Mouse (Mus musculus): Measurements from ENCODE around the gene Glb1l. TPM values are rescaled to one million over a fixed set of nuclear protein-coding genes. Genes with fewer than 3 reads are reported as not detected.

Glb1l gene
- polyA plus RNA-seq (2012; rRNA removed): 5.3 and 5.7 TPM in 2 replicates

GRCm38 (mm10) chr1:75210136-75211087, at the start of gene Glb1l, which contains the start of gene Stk16:
TSS of gene Glb1l (minus strand) at chr1:75210813.
TSS of gene Stk16 (plus strand) at chr1:75210838.
- peak; percentile 90 to 95 for DNase-seq (ENCODE audit: low read depth in 1 of 2, low spot score in 2 of 2)
- TF ChIP-seq CTCF (IDR thresholded peaks at IDR 0.05; ENCODE audit: extremely low read depth, insufficient read depth, insufficient read length, insufficient replicate concordance) (no peak), POLR2A (IDR thresholded peaks at IDR 0.05; ENCODE audit: low read depth, low read length) (peak; percentile 58)
- WGBS: 3% methylated on average over 42 of the region's 42 CpGs
- Histone ChIP-seq H3K36me3 (ENCODE audit: control insufficient read depth, insufficient read depth, low read length) (peaks cover 13% of the 10 kb centered on the region), H3K4me1 (ENCODE audit: control insufficient read depth, insufficient read depth, insufficient read length) (peaks cover 20% of the 10 kb centered on the region; the same call in 1 of the 2 replicates), H3K27ac (ENCODE audit: insufficient read depth, low read length) (peak within 1 kb of the TSS; percentile 53; the same call in 1 of the 2 replicates), H3K27me3 (ENCODE audit: control insufficient read depth, insufficient read depth, low read length) (no peaks in the 10 kb centered on the region), H3K4me3 (ENCODE audit: extremely low read depth, insufficient read depth, insufficient read length) (peak within 1 kb of the TSS; percentile 76)

GRCm38 (mm10) chr1:75255516-75256046, 45.0 kb upstream of the Glb1l start:
- H3K36me3 ChIP-seq (ENCODE audit: control insufficient read depth, insufficient read depth, low read length): no peaks in the 10 kb centered on the region
- DNase-seq (ENCODE audit: low read depth in 1 of 2, low spot score in 2 of 2): no peak
- H3K4me1 ChIP-seq (ENCODE audit: control insufficient read depth, insufficient read depth, insufficient read length): peaks cover 4% of the 10 kb centered on the region; the same call in 1 of the 2 replicates
- 19% methylated on average over 10 of the region's 10 CpGs for WGBS
- TF ChIP-seq POLR2A (IDR thresholded peaks at IDR 0.05; ENCODE audit: low read depth, low read length) (no peak), CTCF (IDR thresholded peaks at IDR 0.05; ENCODE audit: extremely low read depth, insufficient read depth, insufficient read length, insufficient replicate concordance) (no peak)
- no peak overlapping the region for H3K27ac ChIP-seq (ENCODE audit: insufficient read depth, low read length)
- no peak overlapping the region for H3K4me3 ChIP-seq (ENCODE audit: extremely low read depth, insufficient read depth, insufficient read length)
- no peaks in the 10 kb centered on the region for H3K27me3 ChIP-seq (ENCODE audit: control insufficient read depth, insufficient read depth, low read length)

DNA sequence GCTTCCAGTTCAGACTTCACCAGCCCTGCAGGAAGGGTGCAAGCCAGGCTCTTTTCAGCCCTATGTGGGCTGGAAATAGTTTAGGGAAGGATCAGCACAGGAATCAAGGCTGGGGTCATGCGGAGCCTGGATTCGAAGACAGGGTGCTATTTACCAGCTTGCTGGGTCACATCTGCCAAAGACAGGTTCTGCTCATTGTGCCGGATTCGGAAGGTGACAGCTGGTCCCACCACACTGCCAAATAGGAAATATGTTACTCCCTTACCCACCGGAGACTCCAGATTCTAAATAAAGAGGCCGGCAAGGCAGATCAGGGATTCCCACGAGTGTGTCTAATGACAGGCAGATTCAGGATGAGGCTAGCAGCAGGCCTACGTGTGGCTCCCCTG, 44.0 kb upstream of the Glb1l start:
- no peak overlapping the region for H3K4me3 ChIP-seq (ENCODE audit: extremely low read depth, insufficient read depth, insufficient read length)
- no peak for DNase-seq (ENCODE audit: low read depth in 1 of 2, low spot score in 2 of 2)
- no peak for TF ChIP-seq POLR2A (IDR thresholded peaks at IDR 0.05; ENCODE audit: low read depth, low read length)
- TF ChIP-seq CTCF (IDR thresholded peaks at IDR 0.05; ENCODE audit: extremely low read depth, insufficient read depth, insufficient read length, insufficient replicate concordance): no peak
- no peaks in the 10 kb centered on the region for H3K36me3 ChIP-seq (ENCODE audit: control insufficient read depth, insufficient read depth, low read length)
- 77% methylated on average over 8 of the region's 8 CpGs for WGBS
- H3K27ac ChIP-seq (ENCODE audit: insufficient read depth, low read length): no peak overlapping the region
- no peaks in the 10 kb centered on the region for H3K27me3 ChIP-seq (ENCODE audit: control insufficient read depth, insufficient read depth, low read length)
- H3K4me1 ChIP-seq (ENCODE audit: control insufficient read depth, insufficient read depth, insufficient read length): peaks cover 4% of the 10 kb centered on the region; the same call in 1 of the 2 replicates

DNA sequence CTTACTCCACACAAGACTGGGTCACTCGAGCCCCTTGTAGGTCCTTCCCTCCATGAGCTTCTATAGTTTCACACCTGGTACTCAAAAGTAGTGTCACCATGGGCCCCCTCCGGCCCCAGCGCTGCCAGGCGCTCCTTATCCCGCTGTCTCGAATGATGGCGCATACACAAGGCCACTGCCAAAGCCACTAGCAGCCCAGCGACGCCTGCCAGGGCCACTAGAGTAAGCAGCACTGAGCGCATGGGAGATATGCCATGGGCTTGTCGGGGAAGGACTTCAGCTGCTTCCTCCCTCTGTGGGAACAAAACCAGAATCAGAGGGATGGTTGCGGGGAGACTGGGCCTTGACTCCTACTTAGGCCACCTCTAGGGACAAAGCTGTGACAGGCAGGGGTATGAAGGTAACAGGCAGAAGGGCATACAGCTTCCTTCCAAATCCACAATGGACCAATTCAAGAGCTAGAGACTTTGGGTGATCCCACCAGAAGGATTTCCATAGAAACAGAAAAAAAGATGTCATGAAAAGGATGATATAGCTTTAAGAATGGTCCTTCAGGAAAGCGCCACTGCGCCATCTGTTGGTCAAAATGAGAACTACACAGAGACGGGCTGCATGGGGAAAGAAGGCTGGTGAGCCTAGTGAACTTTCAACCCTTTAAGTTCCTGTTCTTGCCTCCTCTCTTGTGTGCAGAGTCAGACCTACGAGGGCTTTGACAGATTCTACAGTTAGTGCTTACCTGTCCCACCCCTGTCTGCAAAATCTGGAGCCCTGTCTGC, 43.4 kb upstream of the Glb1l start:
- Histone ChIP-seq H3K4me3 (ENCODE audit: extremely low read depth, insufficient read depth, insufficient read length) (no peak overlapping the region), H3K27ac (ENCODE audit: insufficient read depth, low read length) (no peak overlapping the region), H3K27me3 (ENCODE audit: control insufficient read depth, insufficient read depth, low read length) (no peaks in the 10 kb centered on the region), H3K4me1 (ENCODE audit: control insufficient read depth, insufficient read depth, insufficient read length) (peaks cover 4% of the 10 kb centered on the region; the same call in 1 of the 2 replicates), H3K36me3 (ENCODE audit: control insufficient read depth, insufficient read depth, low read length) (no peaks in the 10 kb centered on the region)
- TF ChIP-seq POLR2A (IDR thresholded peaks at IDR 0.05; ENCODE audit: low read depth, low read length) (no peak), CTCF (IDR thresholded peaks at IDR 0.05; ENCODE audit: extremely low read depth, insufficient read depth, insufficient read length, insufficient replicate concordance) (peak; percentile 73; the same call in 1 of the 2 replicates)
- WGBS: 59% methylated on average over 16 of the region's 16 CpGs
- peak; percentile 57 to 82 for DNase-seq (ENCODE audit: low read depth in 1 of 2, low spot score in 2 of 2)

DNA sequence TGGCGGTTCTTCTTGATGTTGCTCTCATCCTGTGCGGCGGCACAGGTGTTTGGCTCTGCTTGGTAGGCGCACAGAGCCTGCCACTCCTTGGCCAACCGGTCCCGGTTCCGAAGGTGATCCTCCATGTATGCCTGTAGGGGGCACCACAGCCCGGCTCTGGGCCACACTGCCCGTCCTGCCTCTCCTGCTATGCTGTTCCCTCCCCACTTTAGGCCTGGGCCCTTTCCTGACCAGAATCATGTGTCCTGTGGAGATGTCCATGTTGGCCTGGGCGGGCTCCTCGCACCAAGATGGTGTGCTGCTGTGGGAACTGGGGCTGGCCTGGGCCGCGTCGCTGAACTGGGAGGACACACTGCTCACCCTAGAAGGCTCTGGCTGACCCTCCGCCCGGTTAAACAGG, 42.4 kb upstream of the Glb1l start:
- DNase-seq (ENCODE audit: low read depth in 1 of 2, low spot score in 2 of 2): no peak
- Histone ChIP-seq H3K27me3 (ENCODE audit: control insufficient read depth, insufficient read depth, low read length) (no peaks in the 10 kb centered on the region), H3K36me3 (ENCODE audit: control insufficient read depth, insufficient read depth, low read length) (no peaks in the 10 kb centered on the region), H3K4me3 (ENCODE audit: extremely low read depth, insufficient read depth, insufficient read length) (no peak overlapping the region), H3K4me1 (ENCODE audit: control insufficient read depth, insufficient read depth, insufficient read length) (peaks cover 9% of the 10 kb centered on the region; the same call in 1 of the 2 replicates), H3K27ac (ENCODE audit: insufficient read depth, low read length) (no peak overlapping the region)
- 89% methylated on average over 16 of the region's 16 CpGs for WGBS
- TF ChIP-seq POLR2A (IDR thresholded peaks at IDR 0.05; ENCODE audit: low read depth, low read length): no peak
- no peak for TF ChIP-seq CTCF (IDR thresholded peaks at IDR 0.05; ENCODE audit: extremely low read depth, insufficient read depth, insufficient read length, insufficient replicate concordance)

- no peak for DNase-seq (ENCODE audit: low read depth in 1 of 2, low spot score in 2 of 2)
- Histone ChIP-seq H3K4me1 (ENCODE audit: control insufficient read depth, insufficient read depth, insufficient read length) (peaks cover 9% of the 10 kb centered on the region; the same call in 1 of the 2 replicates), H3K27me3 (ENCODE audit: control insufficient read depth, insufficient read depth, low read length) (no peaks in the 10 kb centered on the region), H3K27ac (ENCODE audit: insufficient read depth, low read length) (no peak overlapping the region), H3K36me3 (ENCODE audit: control insufficient read depth, insufficient read depth, low read length) (no peaks in the 10 kb centered on the region), H3K4me3 (ENCODE audit: extremely low read depth, insufficient read depth, insufficient read length) (no peak overlapping the region)
- 86% methylated on average over 13 of the region's 13 CpGs for WGBS
- TF ChIP-seq POLR2A (IDR thresholded peaks at IDR 0.05; ENCODE audit: low read depth, low read length) (no peak), CTCF (IDR thresholded peaks at IDR 0.05; ENCODE audit: extremely low read depth, insufficient read depth, insufficient read length, insufficient replicate concordance) (no peak)
Observed at GRCm38 (mm10) chr1:75252308-75252707, 41.7 kb upstream of the Glb1l start.

Measured in spleen, adult 2 months (tissue).